Mouse (Mus musculus) myocyte (in vitro differentiated cells): ENCODE measurements around the gene Dpm2.

Experiments used
- CEBPB ChIP-seq: IDR thresholded peaks from 2 replicates; pipeline ENCODE4 v1.6.1; 2011; ENCODE audit warnings: mild to moderate bottlenecking, moderate library complexity; ENCODE audit not compliant: poor library complexity, insufficient read depth, severe bottlenecking
- E2F4 ChIP-seq: IDR thresholded peaks from one replicate; pipeline ENCODE4 v1.6.1; 2011; ENCODE audit warnings: mild to moderate bottlenecking, control low read depth, moderate library complexity; ENCODE audit not compliant: insufficient read depth
- MAX ChIP-seq: IDR thresholded peaks from one replicate; pipeline ENCODE4 v1.6.1; 2011; ENCODE audit warnings: low read depth, mild to moderate bottlenecking, control low read depth
- MYOD1 ChIP-seq, 3 experiments: IDR thresholded peaks; one replicate each; pipeline ENCODE4 v1.6.1; 2011; ENCODE audit warnings: control low read depth in 2 of 3, low read depth in 2 of 3, mild to moderate bottlenecking in 2 of 3, moderate library complexity in 1 of 3; ENCODE audit not compliant: insufficient read length in 2 of 3, control insufficient read depth in 1 of 3
- MYOG ChIP-seq, 3 experiments: IDR thresholded peaks; one replicate each; pipeline ENCODE4 v1.6.1; 2011; ENCODE audit warnings: control low read depth in 2 of 3, low read depth in 2 of 3, mild to moderate bottlenecking in 2 of 3; ENCODE audit not compliant: insufficient read length in 2 of 3, control insufficient read depth in 1 of 3, insufficient read depth in 1 of 3
- POLR2A ChIP-seq: IDR thresholded peaks from one replicate; pipeline ENCODE4 v1.6.1; 2011; ENCODE audit warnings: low read depth, mild to moderate bottlenecking, control low read depth, moderate library complexity; ENCODE audit not compliant: insufficient read length
- POLR2AphosphoS2 ChIP-seq: IDR thresholded peaks from one replicate; pipeline ENCODE4 v1.6.1; 2011; ENCODE audit warnings: low read depth, control low read depth; ENCODE audit not compliant: insufficient read length
- TCF12 ChIP-seq: IDR thresholded peaks from one replicate; pipeline ENCODE4 v1.6.1; 2011; ENCODE audit warnings: mild to moderate bottlenecking, control low read depth; ENCODE audit not compliant: poor library complexity, insufficient read depth, severe bottlenecking
- USF1 ChIP-seq: IDR thresholded peaks from one replicate; pipeline ENCODE4 v1.6.1; 2011; ENCODE audit warnings: low read depth, mild to moderate bottlenecking, control low read depth, moderate library complexity

DNA sequence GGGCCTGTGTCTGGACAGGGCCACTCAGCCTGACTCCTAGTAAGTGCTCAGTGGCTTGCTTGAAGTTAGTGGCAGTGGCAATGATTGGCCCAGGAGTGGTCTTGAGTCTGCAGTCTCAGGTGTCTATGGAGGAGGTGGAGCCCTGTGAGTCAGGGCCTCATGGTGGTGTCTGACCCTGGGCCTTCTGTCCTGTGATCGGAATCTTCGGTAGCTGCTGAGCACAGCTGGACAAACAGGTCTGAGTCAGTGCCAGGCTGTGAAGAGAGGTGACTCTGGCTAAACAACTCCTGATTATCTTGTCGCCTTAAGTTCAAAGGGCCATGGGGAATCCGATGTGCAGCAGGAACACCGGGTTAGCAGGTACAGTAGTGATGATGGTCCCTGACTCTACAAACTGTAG is 23.3 kb upstream of the Dpm2 start:
- TF ChIP-seq MYOG (IDR thresholded peaks at IDR 0.05; ENCODE audit: control insufficient read depth in 1 of 3, insufficient read depth in 1 of 3, insufficient read length in 2 of 3, low read depth in 2 of 3) (no peak), E2F4 (no peak), MAX (no peak), POLR2A (no peak), MYOD1 (IDR thresholded peaks at IDR 0.05; ENCODE audit: control insufficient read depth in 1 of 3, insufficient read length in 2 of 3, low read depth in 2 of 3) (no peak), TCF12 (no peak), POLR2AphosphoS2 (no peak), CEBPB (no peak), USF1 (no peak)
